Mouse (Mus musculus): ENCODE results near the gene Ncmap.
"Not testable (repeated sequence)": the region's sequence is repeated elsewhere in the genome, so short reads cannot be mapped to it uniquely, and the experiment has no call there.

Gene Ncmap

DNA sequence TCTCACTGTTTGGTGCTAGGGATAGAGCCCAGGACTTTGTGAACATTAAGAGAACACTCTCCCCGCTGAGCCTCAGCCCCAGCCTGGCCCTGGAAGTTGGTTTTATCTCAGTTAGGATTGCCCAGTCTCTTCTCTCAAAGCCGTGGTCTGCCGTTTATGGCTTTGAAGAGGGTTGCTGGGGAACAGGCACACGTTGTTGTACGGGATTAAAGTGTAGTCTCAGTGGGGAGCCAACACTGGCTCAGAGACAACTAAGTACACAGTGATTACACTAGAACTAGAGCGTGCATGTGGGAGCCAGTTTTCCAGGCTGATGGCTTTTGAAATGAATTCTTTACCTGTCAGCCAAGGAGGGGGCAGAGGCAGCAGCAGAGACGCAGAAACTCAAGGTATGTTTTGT lies 3.9 kb upstream of the Ncmap start:
- DNase-seq (ENCODE audit: low spot score), result no peak

GRCm38 (mm10) chr4:135397551-135397950 lies 476 bp downstream of the Ncmap start:
- no peak for DNase-seq (ENCODE audit: low spot score)

DNA sequence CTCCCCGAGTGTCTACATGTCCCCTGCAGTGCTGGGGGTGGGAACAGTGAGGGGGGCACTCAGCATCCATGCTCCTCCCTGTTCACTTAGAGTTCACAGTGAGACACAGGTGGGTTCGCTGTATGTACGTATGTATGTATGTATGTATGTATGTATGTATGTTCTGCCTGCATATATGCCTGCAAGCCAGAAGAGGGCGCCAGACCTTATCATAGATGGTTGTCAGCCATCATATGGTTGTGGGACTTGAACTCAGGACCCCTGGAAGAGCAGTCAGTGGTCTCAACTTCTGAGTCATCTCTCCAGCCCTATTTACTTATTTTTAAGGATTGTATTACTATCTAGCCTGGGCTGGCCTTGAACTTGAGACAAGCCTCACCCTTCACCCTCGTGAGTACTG lies 1.7 kb downstream of the Ncmap start:
- DNase-seq (ENCODE audit: low spot score), result no peak

DNA sequence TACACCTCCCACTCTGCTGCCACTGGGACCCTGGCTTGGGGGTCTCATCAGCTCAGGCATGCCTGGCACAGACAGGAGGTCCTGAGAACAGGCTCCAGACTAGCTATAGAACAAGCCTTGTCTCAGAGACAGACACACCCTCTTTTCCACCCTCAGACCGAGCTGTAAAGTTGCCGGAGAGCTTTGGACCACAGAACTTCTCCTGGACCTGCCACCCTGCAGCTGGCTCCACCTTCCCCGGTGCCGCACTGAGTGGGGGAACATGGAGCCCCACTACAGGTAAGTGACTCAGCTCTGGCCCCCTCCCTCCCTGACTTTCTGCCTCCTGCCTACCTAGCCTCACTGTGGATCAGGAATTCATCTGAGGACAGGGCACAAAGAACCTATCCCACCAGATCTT lies 2.7 kb downstream of the Ncmap start:
- no peak for DNase-seq (ENCODE audit: low spot score)

DNA sequence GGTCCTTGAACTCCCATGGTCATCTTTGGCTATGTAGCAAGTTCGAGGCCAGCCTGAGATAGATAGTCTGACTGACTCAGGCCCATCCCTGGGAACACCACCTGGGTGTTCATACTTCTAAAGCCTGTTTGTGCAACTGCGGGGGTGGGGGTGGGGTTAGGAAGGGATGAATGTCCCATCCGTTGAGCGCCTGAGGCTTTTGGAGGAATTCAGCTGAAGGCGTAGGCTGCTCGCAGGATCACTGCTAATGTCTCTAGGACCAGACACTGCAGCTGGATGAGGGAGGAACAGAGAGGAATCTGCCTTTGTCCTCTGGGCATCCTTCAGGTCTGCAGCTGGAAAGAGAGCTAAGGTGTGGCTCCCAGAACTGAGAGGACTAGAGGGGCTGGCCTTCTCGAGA lies 3.4 kb downstream of the Ncmap start:
- DNase-seq (ENCODE audit: low spot score), result no peak

GRCm38 (mm10) chr4:135393381-135393780 lies 4.6 kb downstream of the Ncmap start:
- DNase-seq (ENCODE audit: low spot score), result no peak

- no peak for DNase-seq (ENCODE audit: low spot score)
These were observed 5.2 kb downstream of the Ncmap start for GRCm38 (mm10) chr4:135392801-135393200.

DNA sequence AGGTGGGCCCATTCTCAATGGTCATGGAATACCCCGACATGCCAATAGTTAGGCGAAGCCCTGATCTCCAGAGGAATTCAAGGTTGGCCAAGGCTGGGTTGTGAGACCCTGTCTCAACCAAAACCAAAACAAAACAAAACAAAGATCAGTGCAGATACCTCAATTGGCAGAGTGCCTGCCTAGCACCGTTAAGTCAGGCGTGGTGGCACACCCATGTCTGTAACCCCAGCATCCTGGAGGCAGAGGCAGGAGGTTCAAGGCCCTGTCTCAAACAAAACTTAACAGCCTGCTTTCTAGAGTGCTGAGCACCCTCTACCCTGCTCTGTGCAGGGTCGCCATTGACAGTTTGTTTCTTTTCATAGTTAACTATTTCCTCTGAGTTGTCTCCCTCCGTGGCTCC lies 7.0 kb downstream of the Ncmap start:
- no peak for DNase-seq (ENCODE audit: low spot score)

GRCm38 (mm10) chr4:135385614-135386013 lies 12.4 kb downstream of the Ncmap start:
- DNase-seq (ENCODE audit: low spot score), result no peak

DNA sequence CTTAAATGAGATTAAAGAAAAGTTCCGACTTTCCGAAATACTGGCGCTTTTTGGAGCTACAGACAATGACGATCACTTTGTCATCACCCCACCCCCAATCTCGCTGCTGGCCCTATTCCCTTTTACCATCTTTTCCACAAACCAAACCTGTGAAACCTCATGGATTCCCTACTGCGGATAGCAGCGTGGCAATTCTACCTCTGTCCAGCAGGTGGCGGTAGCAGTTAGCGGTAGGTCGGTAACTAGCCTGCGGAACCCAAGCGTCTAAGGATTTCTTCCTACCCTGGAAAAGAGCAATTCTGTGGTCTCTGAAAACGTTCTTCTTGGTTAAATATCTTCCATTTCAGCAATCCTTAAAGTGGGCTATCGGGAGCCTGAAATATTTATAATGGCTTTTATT lies 15.7 kb downstream of the Ncmap start:
- peak; percentile 76 for DNase-seq (ENCODE audit: low spot score)

DNA sequence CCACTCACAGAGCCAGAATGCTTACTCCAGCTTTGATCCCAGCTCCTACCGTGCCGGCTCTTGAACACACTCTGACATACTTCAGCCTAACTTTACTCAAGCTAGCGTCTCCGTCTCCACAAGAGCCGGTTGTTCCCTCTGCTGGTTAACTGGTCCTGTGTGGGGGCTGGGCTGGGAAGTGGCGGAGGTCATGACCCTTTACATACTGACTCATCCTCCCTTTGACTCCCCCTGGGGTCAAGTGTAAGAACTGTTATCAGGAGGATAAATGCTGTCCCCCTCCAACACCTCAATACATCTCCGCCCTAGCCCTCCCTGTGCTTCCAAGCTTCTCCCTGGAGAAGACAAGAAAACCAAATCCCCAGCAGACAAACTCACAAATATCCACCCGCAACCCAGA lies 16.7 kb downstream of the Ncmap start:
- no peak for DNase-seq (ENCODE audit: low spot score)

- DNase-seq (ENCODE audit: low spot score), result no peak
These were observed 20.8 kb downstream of the Ncmap start for GRCm38 (mm10) chr4:135377241-135377640.

DNA sequence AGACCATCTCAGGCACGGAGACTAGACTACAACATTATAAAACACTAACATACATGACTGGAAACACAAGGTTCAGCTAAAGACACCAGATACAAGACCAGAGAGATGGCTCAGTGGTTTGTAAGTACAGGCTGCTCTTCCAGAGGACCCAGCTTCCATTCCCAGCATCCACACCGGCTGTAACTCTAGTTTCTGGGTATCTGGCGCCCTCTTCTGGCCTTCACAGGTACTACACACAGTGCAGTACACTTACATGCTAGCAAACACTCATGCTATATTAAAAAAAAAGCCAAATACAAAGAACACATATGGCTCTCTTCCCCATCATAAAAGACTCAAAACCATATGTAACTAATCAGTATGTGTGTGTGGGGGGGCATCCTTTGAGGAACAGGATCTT lies 22.6 kb downstream of the Ncmap start:
- DNase-seq (ENCODE audit: low spot score), result no peak

DNA sequence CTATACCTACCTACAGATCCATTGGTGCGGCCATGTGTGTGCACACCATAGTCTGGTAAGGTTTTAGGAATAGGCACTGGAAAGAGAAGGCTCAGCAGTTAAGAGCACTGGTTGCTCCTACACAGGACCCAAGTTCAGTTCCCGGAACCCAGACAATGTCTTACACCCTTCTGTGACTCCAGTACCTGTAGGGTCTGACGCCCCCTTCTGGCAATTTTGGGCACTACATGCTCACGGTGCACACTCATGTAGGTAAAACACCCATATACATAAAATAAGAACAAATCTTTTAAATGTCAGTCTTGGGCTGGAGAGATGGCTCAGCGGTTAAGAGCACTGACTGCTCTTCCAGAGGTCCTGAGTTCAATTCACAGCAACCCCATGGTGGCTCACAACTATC lies 24.7 kb downstream of the Ncmap start:
- no peak for DNase-seq (ENCODE audit: low spot score)

GRCm38 (mm10) chr4:135370372-135370771 lies 27.7 kb downstream of the Ncmap start:
- DNase-seq (ENCODE audit: low spot score), result no peak

GRCm38 (mm10) chr4:135362828-135363227 lies 35.2 kb downstream of the Ncmap start:
- DNase-seq (ENCODE audit: low spot score), result no peak

DNA sequence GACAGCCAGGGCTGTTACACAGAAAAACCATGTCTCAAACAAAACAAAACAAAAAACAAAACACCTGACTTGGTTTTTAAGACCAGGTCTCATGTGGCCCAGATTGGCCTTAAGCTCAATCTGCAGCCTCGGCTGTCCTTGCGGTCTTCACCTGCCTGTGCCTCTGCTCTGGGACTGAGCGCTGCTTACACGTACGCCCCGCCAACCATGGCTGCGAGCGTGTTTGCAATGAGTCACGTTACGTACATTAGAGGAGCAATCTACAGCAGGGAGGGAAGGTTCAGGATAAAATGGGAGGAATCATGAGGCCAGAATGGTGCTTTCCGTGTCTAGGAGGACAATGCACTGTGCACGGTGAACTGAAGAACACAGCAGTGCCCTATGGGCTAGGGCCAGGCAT lies 36.3 kb downstream of the Ncmap start:
- DNase-seq (ENCODE audit: low spot score), result no peak

DNA sequence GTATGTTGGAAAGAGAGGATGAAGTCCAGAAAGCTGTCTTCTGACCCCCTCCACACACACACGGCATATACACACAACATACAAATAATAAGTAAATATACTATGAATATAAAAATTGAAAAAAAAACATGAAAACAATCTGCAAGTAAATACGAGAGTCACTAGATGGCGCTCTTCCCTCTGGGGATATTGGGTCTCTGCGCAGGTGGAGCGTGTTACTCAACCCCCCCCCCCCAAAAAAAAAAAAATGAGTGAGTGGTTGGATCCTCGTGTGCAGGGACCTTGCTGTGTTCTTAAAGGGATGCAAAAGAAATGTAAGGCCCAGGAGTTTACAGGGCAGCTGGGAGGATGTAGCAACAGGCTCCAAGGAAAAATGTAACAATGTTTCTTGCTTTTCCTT lies 39.3 kb downstream of the Ncmap start:
- peak; percentile 60 for DNase-seq (ENCODE audit: low spot score)

DNA sequence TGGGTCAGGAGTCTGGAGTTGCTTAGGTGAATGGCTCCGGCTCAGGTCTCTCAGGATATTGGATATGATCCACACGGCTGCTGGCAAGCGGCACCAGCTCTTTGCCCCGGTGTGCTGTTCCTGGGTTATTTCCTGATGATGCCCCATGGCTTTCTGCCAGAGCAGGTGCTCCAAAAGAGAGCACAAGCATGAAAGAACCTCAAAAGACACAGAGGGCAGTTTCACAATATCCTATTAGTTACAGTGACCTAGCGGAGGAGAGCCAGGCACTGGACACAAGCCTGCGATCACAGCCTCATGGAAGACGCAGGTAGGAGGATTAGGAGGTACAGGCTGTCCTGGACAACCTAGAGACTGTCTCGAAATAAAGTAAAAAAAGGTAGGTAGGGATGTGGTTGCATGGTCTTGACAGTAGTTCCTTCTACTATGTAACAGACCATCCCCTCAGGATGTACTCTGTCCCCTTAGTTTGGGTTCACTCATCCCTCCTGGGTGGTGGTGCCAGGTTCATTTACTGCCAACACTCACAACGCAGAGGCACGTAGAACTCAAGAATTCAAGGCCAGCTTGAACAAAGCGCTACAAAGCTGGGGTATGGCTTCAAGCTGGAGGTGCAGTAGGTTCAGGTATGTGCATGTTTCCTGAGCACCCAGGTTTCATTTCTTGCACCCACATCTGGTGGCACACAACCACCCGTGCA lies 40.7 kb downstream of the Ncmap start:
- no peak for DNase-seq (ENCODE audit: low spot score)

DNA sequence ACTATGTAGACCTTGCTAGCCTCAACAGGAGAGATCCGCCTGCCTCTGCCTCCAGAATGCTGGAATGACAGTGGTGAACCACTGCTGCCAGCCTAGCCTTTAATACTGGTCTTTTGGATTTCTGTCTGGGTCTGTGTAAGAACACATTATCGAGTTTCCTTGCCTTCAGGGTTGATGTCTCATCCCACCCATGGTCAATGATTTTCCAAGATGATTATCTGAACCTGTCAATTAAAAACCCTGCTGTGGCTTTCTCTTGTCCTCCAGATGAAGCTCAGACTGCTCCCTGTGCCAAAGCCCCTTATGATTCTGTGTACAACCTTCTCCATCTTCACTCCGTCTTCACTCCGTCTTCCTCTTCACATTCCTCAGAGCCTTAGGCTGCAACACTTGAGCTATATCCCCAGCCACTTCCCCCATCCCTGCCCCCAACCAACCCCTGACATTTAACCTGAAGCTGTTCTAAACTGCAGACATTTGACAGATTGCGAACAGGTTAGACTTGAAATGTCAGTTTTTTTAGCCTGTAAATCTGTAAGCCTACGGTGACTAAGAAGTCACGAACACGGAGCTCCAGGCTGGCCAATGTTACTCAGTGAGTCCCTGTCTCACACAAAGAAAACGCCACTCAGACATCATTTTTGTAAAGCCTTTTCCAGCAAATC lies 42.0 kb downstream of the Ncmap start:
- DNase-seq (ENCODE audit: low spot score), result no peak

- not testable (repeated sequence) for DNase-seq (ENCODE audit: low spot score)
These were observed 43.3 kb downstream of the Ncmap start for GRCm38 (mm10) chr4:135354751-135355150.

- peak; percentile 70 for DNase-seq (ENCODE audit: low spot score)
These were observed 44.1 kb downstream of the Ncmap start for GRCm38 (mm10) chr4:135353794-135354450.

DNA sequence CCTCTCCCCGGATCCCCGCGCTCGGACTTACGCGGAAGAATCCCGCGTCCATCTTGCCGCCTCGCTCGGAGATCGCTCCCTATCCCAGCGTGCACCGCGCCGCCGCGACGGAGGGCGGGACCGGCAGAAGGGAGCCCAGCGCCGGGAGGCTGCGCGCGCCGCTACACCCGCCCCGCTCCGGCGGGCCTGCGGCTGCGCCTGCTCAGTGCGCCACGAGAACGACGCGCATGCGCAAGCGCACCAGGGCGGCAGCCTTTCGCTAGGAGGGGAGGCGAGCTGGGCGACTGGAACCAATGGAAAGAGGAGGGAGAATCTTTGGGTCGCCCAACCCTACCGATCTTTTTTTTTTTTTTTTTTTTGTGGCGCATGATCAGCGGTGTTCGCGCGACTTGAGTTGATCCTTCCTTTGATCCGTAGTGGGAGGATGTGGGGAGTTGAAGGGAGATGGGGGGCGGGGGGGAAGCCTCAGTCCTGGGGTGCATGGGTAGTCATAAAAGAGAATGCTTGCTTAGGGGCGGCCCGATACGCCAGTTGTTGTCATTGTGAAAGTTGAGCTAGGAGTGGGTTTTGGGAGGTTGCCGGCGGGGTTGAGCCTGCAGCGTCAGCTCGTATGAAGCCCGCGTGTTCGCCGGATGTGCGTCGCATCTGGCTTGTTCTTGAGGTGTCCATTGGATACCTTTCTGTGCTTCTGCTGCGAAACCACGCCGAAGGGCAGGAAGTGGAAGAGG lies 44.8 kb downstream of the Ncmap start, which contains the start of gene Srrm1:
Gene Srrm1, minus strand, starts transcription at position 256 of the 728 bp plus-strand sequence.
- DNase-seq (ENCODE audit: low spot score), result peak; percentile 96

Data from c-Kit-positive CD71-positive TER-119-positive erythroid progenitor cells, embryonic 14.5 days (primary cell).